Mouse (Mus musculus): ENCODE data around the gene Ebf1. TPM values are rescaled to one million over a fixed set of nuclear protein-coding genes. Genes with fewer than 3 reads are reported as not detected.

Gene Ebf1
- total and polyA plus RNA-seq, 3 experiments, result 0.04 TPM; not detected in 2

DNA sequence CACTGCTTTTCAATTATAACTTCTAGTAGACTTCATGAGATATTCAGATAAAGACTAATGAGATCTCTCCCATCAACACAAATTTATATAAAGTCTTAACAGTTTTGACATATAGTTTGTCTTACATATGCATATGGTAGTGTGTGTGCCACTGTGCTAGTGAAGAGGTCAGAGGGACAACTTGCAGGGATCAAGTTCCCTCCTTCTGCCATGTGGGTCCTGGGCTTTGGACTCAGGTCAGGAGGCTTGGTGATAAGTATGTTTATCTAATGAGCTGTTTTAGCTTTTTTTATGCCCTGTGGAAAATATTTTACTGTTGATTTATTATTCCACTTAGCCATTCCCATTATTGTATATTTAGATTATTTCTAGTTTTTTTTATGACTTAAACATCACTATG, 93.7 kb downstream of the Ebf1 start:
- Histone ChIP-seq H3K9me3 (replicated peaks; ENCODE audit: insufficient read depth, low read length) (no peaks in the 10 kb centered on the region), H3K27ac (ENCODE audit: control insufficient read depth, low read depth, low read length) (no peak overlapping the region), H3K79me2 (ENCODE audit: control insufficient read depth, insufficient read depth, low read length, poor library complexity) (no peaks in the 10 kb centered on the region), H3K9ac (ENCODE audit: control insufficient read depth, low read depth, low read length, poor library complexity, severe bottlenecking) (no peak overlapping the region), H3K27me3 (ENCODE audit: control insufficient read depth in 1 of 2, insufficient read depth in 2 of 2, low read length in 2 of 2) (no peaks in the 10 kb centered on the region), H3K4me1 (ENCODE audit: control insufficient read depth in 1 of 2, insufficient read depth in 2 of 2, low read length in 2 of 2) (no peaks in the 10 kb centered on the region), H3K4me3 (ENCODE audit: control insufficient read depth in 1 of 2, insufficient read depth in 1 of 2, low read depth in 2 of 2, low read length in 2 of 2) (no peak overlapping the region), H3K36me3 (ENCODE audit: control insufficient read depth in 1 of 2, insufficient read depth in 2 of 2, low read length in 2 of 2) (no peaks in the 10 kb centered on the region)
- TF ChIP-seq ETS1 (IDR thresholded peaks at IDR 0.05; ENCODE audit: low read depth, low read length) (no peak), ZKSCAN1 (IDR thresholded peaks at IDR 0.05; ENCODE audit: low read depth, low read length) (no peak), ZC3H11A (IDR thresholded peaks at IDR 0.05; ENCODE audit: low read depth, low read length) (no peak), POLR2AphosphoS5 (IDR thresholded peaks at IDR 0.05; ENCODE audit: borderline replicate concordance, low read depth, low read length) (no peak), HCFC1 (IDR thresholded peaks at IDR 0.05; ENCODE audit: low read depth, low read length) (no peak), NRF1 (IDR thresholded peaks at IDR 0.05; ENCODE audit: insufficient read depth, low read depth, low read length, poor library complexity, severe bottlenecking) (no peak), UBTF (IDR thresholded peaks at IDR 0.05; ENCODE audit: borderline replicate concordance, insufficient read depth, low read depth, low read length) (no peak), JUND (IDR thresholded peaks at IDR 0.05; ENCODE audit: low read depth, low read length) (no peak), TCF12 (IDR thresholded peaks at IDR 0.05; ENCODE audit: low read depth, low read length) (no peak), ZNF384 (IDR thresholded peaks at IDR 0.05; ENCODE audit: low read depth, low read length) (no peak), RCOR1 (IDR thresholded peaks at IDR 0.05; ENCODE audit: low read depth, low read length) (no peak), CTCF (IDR thresholded peaks at IDR 0.05 in 2 of 3, conservative IDR thresholded peaks at IDR 0.05 in 1 of 3; ENCODE audit: control insufficient read depth in 1 of 3, insufficient read depth in 1 of 3, low read depth in 2 of 3, low read length in 3 of 3, poor library complexity in 1 of 3, severe bottlenecking in 1 of 3) (no peak), RAD21 (IDR thresholded peaks at IDR 0.05; ENCODE audit: low read depth, low read length) (no peak)
- no peak for DNase-seq (ENCODE audit: low read depth, low spot score)

DNA sequence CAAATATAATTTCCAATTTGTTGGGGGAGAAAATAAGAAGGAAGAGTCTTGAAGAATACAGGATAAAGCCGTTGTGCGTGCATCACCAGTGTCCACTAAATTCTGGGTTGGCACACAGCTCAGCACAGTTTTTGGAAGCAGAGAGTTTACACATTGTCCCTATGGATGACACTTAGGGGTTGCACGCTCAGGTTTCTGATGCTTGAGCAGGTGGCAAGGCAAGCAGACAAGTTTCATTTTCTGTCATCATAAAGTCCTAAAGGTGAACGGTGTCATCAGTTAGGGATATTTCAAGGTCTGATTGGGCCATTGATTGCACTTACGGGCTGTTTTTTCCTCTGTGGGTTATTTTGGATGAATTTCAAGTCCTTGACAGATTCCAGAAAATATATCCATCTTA, 97.1 kb downstream of the Ebf1 start:
- Histone ChIP-seq H3K4me3 (ENCODE audit: control insufficient read depth in 1 of 2, insufficient read depth in 1 of 2, low read depth in 2 of 2, low read length in 2 of 2) (no peak overlapping the region), H3K79me2 (ENCODE audit: control insufficient read depth, insufficient read depth, low read length, poor library complexity) (no peaks in the 10 kb centered on the region), H3K9me3 (replicated peaks; ENCODE audit: insufficient read depth, low read length) (no peaks in the 10 kb centered on the region), H3K9ac (ENCODE audit: control insufficient read depth, low read depth, low read length, poor library complexity, severe bottlenecking) (no peak overlapping the region), H3K36me3 (ENCODE audit: control insufficient read depth in 1 of 2, insufficient read depth in 2 of 2, low read length in 2 of 2) (no peaks in the 10 kb centered on the region), H3K27ac (ENCODE audit: control insufficient read depth, low read depth, low read length) (no peak overlapping the region), H3K27me3 (ENCODE audit: control insufficient read depth in 1 of 2, insufficient read depth in 2 of 2, low read length in 2 of 2) (no peaks in the 10 kb centered on the region), H3K4me1 (ENCODE audit: control insufficient read depth in 1 of 2, insufficient read depth in 2 of 2, low read length in 2 of 2) (no peaks in the 10 kb centered on the region)
- TF ChIP-seq NRF1 (IDR thresholded peaks at IDR 0.05; ENCODE audit: insufficient read depth, low read depth, low read length, poor library complexity, severe bottlenecking), result no peak
- TF ChIP-seq MXI1 (IDR thresholded peaks at IDR 0.05; ENCODE audit: low read depth, low read length), result no peak
- no peak for TF ChIP-seq USF2 (IDR thresholded peaks at IDR 0.05; ENCODE audit: borderline replicate concordance in 1 of 2, insufficient read depth in 1 of 2, low read depth in 1 of 2, low read length in 2 of 2)
- no peak for TF ChIP-seq MEF2A (IDR thresholded peaks at IDR 0.05; ENCODE audit: extremely low read depth, insufficient replicate concordance, low read depth, low read length, poor library complexity, severe bottlenecking)
- no peak for TF ChIP-seq RAD21 (IDR thresholded peaks at IDR 0.05; ENCODE audit: low read depth, low read length)
- no peak for TF ChIP-seq CHD2 (IDR thresholded peaks at IDR 0.05; ENCODE audit: low read length)
- TF ChIP-seq GABPA (IDR thresholded peaks at IDR 0.05; ENCODE audit: low read depth, low read length), result no peak
- no peak for TF ChIP-seq POLR2AphosphoS5 (IDR thresholded peaks at IDR 0.05; ENCODE audit: borderline replicate concordance, low read depth, low read length)
- no peak for TF ChIP-seq RCOR1 (IDR thresholded peaks at IDR 0.05; ENCODE audit: low read depth, low read length)
- no peak for TF ChIP-seq POLR2A (IDR thresholded peaks at IDR 0.05; ENCODE audit: control insufficient read depth in 1 of 2, insufficient read depth in 1 of 2, low read depth in 1 of 2, low read length in 2 of 2, poor library complexity in 1 of 2)
- TF ChIP-seq ELF1 (IDR thresholded peaks at IDR 0.05; ENCODE audit: low read depth, low read length), result no peak
- no peak for TF ChIP-seq MYB (IDR thresholded peaks at IDR 0.05; ENCODE audit: low read depth, low read length)
- no peak for TF ChIP-seq E2F4 (IDR thresholded peaks at IDR 0.05; ENCODE audit: borderline replicate concordance, low read depth, low read length)
- no peak for TF ChIP-seq JUND (IDR thresholded peaks at IDR 0.05; ENCODE audit: low read depth, low read length)
- TF ChIP-seq USF1 (IDR thresholded peaks at IDR 0.05; ENCODE audit: low read depth, low read length), result no peak
- TF ChIP-seq ETS1 (IDR thresholded peaks at IDR 0.05; ENCODE audit: low read depth, low read length), result no peak
- TF ChIP-seq MAX (IDR thresholded peaks at IDR 0.05; ENCODE audit: low read length), result no peak
- DNase-seq (ENCODE audit: low read depth, low spot score), result no peak

Data from MEL (cell line).